Mouse (Mus musculus) thymus, adult 2 months (tissue): ENCODE results near the gene Rinl. TPM values are rescaled to one million over a fixed set of nuclear protein-coding genes. Genes with fewer than 3 reads are reported as not detected.

Source experiments
- DNase-seq: peaks from one replicate; pipeline ENCODE4 v3.0.0; 2021
- H3K27ac ChIP-seq: fragments of 200-500 bp; 2 replicates; pipeline ENCODE4 v1.5.1; 2012; ENCODE audit warnings: low read length, control low read depth; ENCODE audit not compliant: control insufficient read depth, insufficient read depth
- H3K27me3 ChIP-seq: fragments of 200-500 bp; 2 replicates; pipeline ENCODE4 v1.6.1; 2012; ENCODE audit warnings: mild to moderate bottlenecking, low read length, moderate library complexity, mixed read lengths; ENCODE audit not compliant: control insufficient read depth, insufficient read depth
- H3K36me3 ChIP-seq: fragments of 200-500 bp; 2 replicates; pipeline ENCODE4 v1.6.1; 2012; ENCODE audit warnings: mild to moderate bottlenecking, low read length, moderate library complexity; ENCODE audit not compliant: control insufficient read depth, insufficient read depth
- H3K4me1 ChIP-seq: fragments of 200-500 bp; replicated peaks from 2 replicates; pipeline ENCODE4 v1.6.1; 2012; ENCODE audit warnings: low read length; ENCODE audit not compliant: control insufficient read depth, insufficient read depth
- H3K4me3 ChIP-seq: fragments of 200-500 bp; 2 replicates; pipeline ENCODE4 v1.5.1; 2012; ENCODE audit warnings: mild to moderate bottlenecking, low read length, control low read depth, moderate library complexity; ENCODE audit not compliant: control insufficient read depth, insufficient read depth
- CTCF ChIP-seq: fragments of 200-500 bp; IDR thresholded peaks from 2 replicates; pipeline ENCODE4 v1.5.1; 2012; ENCODE audit warnings: mild to moderate bottlenecking, control low read depth, low read length, moderate library complexity, borderline replicate concordance; ENCODE audit not compliant: control insufficient read depth, poor library complexity, insufficient read depth; ENCODE audit errors: extremely low read depth
- POLR2A ChIP-seq: fragments of 200-500 bp; IDR thresholded peaks from 2 replicates; pipeline ENCODE4 v1.6.1; 2012; ENCODE audit warnings: mild to moderate bottlenecking, low read length, control low read depth, moderate library complexity; ENCODE audit not compliant: control insufficient read depth, poor library complexity, insufficient read depth; ENCODE audit errors: extremely low read depth
- WGBS: fragments of 180-500 bp; shearing (Covaris S2); methylation state at CpG from one replicate; pipeline ENCODE4 v1.1.7; 2018; 5-methylcytosine and 5-hydroxymethylcytosine counted together
- polyA plus RNA-seq: library from polyadenylated mRNA; depleted of rRNA; stranded (reverse); fragments of >200 nt; gene quantifications from 2 replicates; pipeline ENCODE4 v1.2.3, GENCODE M21; 2012

Gene Rinl
- polyA plus RNA-seq, 1 experiment: 93.7 TPM

GRCm38 (mm10) chr7:28823932-28824331 lies 35.2 kb downstream of the Rinl start:
- peaks cover 25% of the 10 kb centered on the region for H3K4me1 ChIP-seq
- WGBS: 37% methylated on average over 2 of the region's 2 CpGs
- H3K36me3 ChIP-seq: peaks cover 37% of the 10 kb centered on the region
- H3K27me3 ChIP-seq: no peaks in the 10 kb centered on the region
- no peak for DNase-seq
- TF ChIP-seq POLR2A (no peak), CTCF (no peak)
- no peak overlapping the region for H3K4me3 ChIP-seq
- H3K27ac ChIP-seq: no peak overlapping the region; the same call in 1 of the 2 replicates

GRCm38 (mm10) chr7:28824941-28825685 lies 36.3 kb downstream of the Rinl start, which contains the start of gene Ech1:
Gene Ech1, plus strand, starts transcription at chr7:28825217.
- WGBS: 2% methylated on average over 33 of the region's 33 CpGs
- Histone ChIP-seq H3K27ac (peak within 1 kb of the TSS; percentile 52), H3K4me1 (peaks cover 21% of the 10 kb centered on the region), H3K36me3 (peaks cover 30% of the 10 kb centered on the region), H3K27me3 (no peaks in the 10 kb centered on the region), H3K4me3 (peak within 1 kb of the TSS; percentile 55)
- TF ChIP-seq CTCF: no peak
- TF ChIP-seq POLR2A: peak; percentile 42; the same call in 1 of the 2 replicates
- DNase-seq: peak; percentile 87

- WGBS: 28% methylated on average over 11 of the region's 11 CpGs
- no peaks in the 10 kb centered on the region for H3K27me3 ChIP-seq
- peak overlapping the region; percentile 55 for H3K4me3 ChIP-seq
- peaks cover 14% of the 10 kb centered on the region for H3K4me1 ChIP-seq
- peak overlapping the region; percentile 52 for H3K27ac ChIP-seq
- peaks cover 28% of the 10 kb centered on the region for H3K36me3 ChIP-seq
- peak; percentile 55 for DNase-seq
- no peak; the same call in 1 of the 2 replicates for TF ChIP-seq CTCF
- no peak for TF ChIP-seq POLR2A
Measured at GRCm38 (mm10) chr7:28825686-28826401, 37.1 kb downstream of the Rinl start.

GRCm38 (mm10) chr7:28826402-28826772 lies 37.6 kb downstream of the Rinl start:
- 95% methylated on average over 7 of the region's 7 CpGs for WGBS
- Histone ChIP-seq H3K27me3 (no peaks in the 10 kb centered on the region), H3K4me3 (no peak overlapping the region), H3K4me1 (peaks cover 13% of the 10 kb centered on the region), H3K27ac (0 out of 2 replicates have a peak overlapping the region, but pooled peaks have one; percentile 52), H3K36me3 (peaks cover 27% of the 10 kb centered on the region)
- no peak for DNase-seq
- no peak for TF ChIP-seq POLR2A
- TF ChIP-seq CTCF: no peak

GRCm38 (mm10) chr7:28827338-28827737 lies 38.6 kb downstream of the Rinl start:
- H3K27me3 ChIP-seq: no peaks in the 10 kb centered on the region
- 81% methylated on average over 3 of the region's 3 CpGs for WGBS
- TF ChIP-seq POLR2A: no peak
- no peak for TF ChIP-seq CTCF
- H3K36me3 ChIP-seq: peaks cover 26% of the 10 kb centered on the region
- H3K4me3 ChIP-seq: no peak overlapping the region
- DNase-seq: no peak
- H3K27ac ChIP-seq: no peak overlapping the region
- peaks cover 15% of the 10 kb centered on the region for H3K4me1 ChIP-seq

GRCm38 (mm10) chr7:28829821-28830220 lies 41.1 kb downstream of the Rinl start:
- Histone ChIP-seq H3K4me3 (no peak overlapping the region), H3K4me1 (peaks cover 10% of the 10 kb centered on the region), H3K27ac (no peak overlapping the region), H3K36me3 (peaks cover 23% of the 10 kb centered on the region), H3K27me3 (no peaks in the 10 kb centered on the region)
- TF ChIP-seq POLR2A: no peak
- TF ChIP-seq CTCF: no peak
- DNase-seq: no peak
- 96% methylated on average over 8 of the region's 8 CpGs for WGBS
